Mouse (Mus musculus) testis, postnatal 10 days (tissue): Measurements from ENCODE around the gene Tmem170.

Experiments
- DNase-seq: peaks from one replicate; pipeline ENCODE4 v3.0.0; 2021; ENCODE audit warnings: low spot score

Tmem170 gene

DNA sequence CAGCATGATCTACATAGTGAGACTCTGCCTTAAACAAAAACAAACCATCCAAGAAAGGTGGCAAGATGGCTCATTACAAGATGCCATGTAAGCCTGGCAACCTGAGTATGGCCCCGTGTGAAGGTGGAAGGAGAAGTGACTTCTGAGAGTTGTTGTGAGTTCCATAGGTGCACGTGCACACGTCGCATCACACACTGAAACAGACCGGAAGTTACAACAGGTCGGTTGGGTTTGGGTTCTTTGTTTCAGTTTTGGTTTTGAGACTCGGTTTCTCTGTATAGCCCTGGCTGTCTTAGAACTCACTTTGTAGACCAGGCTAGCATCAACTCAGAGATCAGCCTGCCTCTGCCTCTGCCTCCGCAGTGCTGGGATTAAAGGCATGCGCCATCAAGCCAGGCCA lies 62.7 kb downstream of the Tmem170 start:
- DNase-seq, result no peak
